9 mouse cellular contexts compared by ENCODE assay signal in genomic region chr5:29772651-29773330, GRCm38 (mm10). TPM values are rescaled to one million over a fixed set of nuclear protein-coding genes. Genes with fewer than 3 reads are reported as not detected.
DNase-seq lines count a peak whose midpoint lies in the region; ATAC-seq and TF ChIP-seq lines count a peak whose summit lies in the region.
"Had no signal": no experiment of that assay in that cellular context is flagged by ENCODE, and none has a peak within 500 bp of the region (broad histone marks: within the 10 kb centered on the region; RNA-seq: fewer than 3 reads in every experiment).

No protein-coding gene starts in this region.

- no peak overlapping the region for H3K4me2 ChIP-seq in kidney, embryonic 16.5 days (replicated peaks; ENCODE audit: low read depth, low read length)
- no peak overlapping the region for H3K4me2 ChIP-seq in midbrain, embryonic 14.5 days (ENCODE audit: low read length)
- H3K4me2 ChIP-seq: limb, embryonic 12.5 days had no signal

- ATAC-seq in kidney, embryonic 16.5 days (ENCODE audit: low FRiP score, low TSS enrichment): peak; percentile 47; the same call in 1 of the 2 replicates
- ATAC-seq in megakaryocyte, adult 5-6 weeks (ENCODE audit: poor library complexity, severe bottlenecking): peak; percentile 38; the same call in 1 of the 2 replicates
- no peak for ATAC-seq in megakaryocyte-erythroid progenitor cell, adult 5-6 weeks (replicated peaks; ENCODE audit: low FRiP score, low TSS enrichment, poor library complexity, severe bottlenecking)
- ATAC-seq in midbrain, embryonic 14.5 days (ENCODE audit: low FRiP score, low TSS enrichment): no peak

- no peaks in the 10 kb centered on the region for H3K27me3 ChIP-seq in kidney, embryonic 16.5 days (ENCODE audit: insufficient read depth, low read length)
- no peaks in the 10 kb centered on the region for H3K27me3 ChIP-seq in midbrain, embryonic 14.5 days (ENCODE audit: control insufficient read depth, insufficient read depth, low read length)
- H3K27me3 ChIP-seq: limb, embryonic 12.5 days had no signal

- 46% methylated on average over 4 of the region's 4 CpGs for WGBS in kidney, embryonic 16.5 days
- WGBS in midbrain, embryonic 14.5 days: 89% methylated on average over 4 of the region's 4 CpGs

- H3K27ac ChIP-seq in kidney, embryonic 16.5 days (ENCODE audit: low read length): peak overlapping the region; percentile 25; the same call in 1 of the 2 replicates
- no peak overlapping the region for H3K27ac ChIP-seq in midbrain, embryonic 14.5 days (replicated peaks; ENCODE audit: low read depth, low read length)

- no peak for TF ChIP-seq POLR2A in brain, embryonic 14.5 days (IDR thresholded peaks at IDR 0.05; ENCODE audit: borderline replicate concordance, extremely low read depth, insufficient read depth, insufficient read length, poor library complexity, severe bottlenecking)

- no peak overlapping the region for H3K4me3 ChIP-seq in kidney, embryonic 16.5 days (ENCODE audit: low read length)
- H3K4me3 ChIP-seq in midbrain, embryonic 14.5 days (replicated peaks; ENCODE audit: low read depth, low read length): no peak overlapping the region
- H3K4me3 ChIP-seq: limb, embryonic 12.5 days had no signal

- no peak for TF ChIP-seq CTCF in brain, embryonic 14.5 days (IDR thresholded peaks at IDR 0.05; ENCODE audit: borderline replicate concordance, extremely low read depth, insufficient read depth, insufficient read length)

- H3K4me1 ChIP-seq in kidney, embryonic 16.5 days (ENCODE audit: insufficient read depth, low read length): peaks cover 22% of the 10 kb centered on the region
- no peaks in the 10 kb centered on the region for H3K4me1 ChIP-seq in midbrain, embryonic 14.5 days (ENCODE audit: control insufficient read depth, insufficient read depth, low read length)

- H3K36me3 ChIP-seq in kidney, embryonic 16.5 days (ENCODE audit: insufficient read depth, low read length): peaks cover 24% of the 10 kb centered on the region
- H3K36me3 ChIP-seq in midbrain, embryonic 14.5 days (ENCODE audit: control insufficient read depth, insufficient read depth, low read length): peaks cover 32% of the 10 kb centered on the region

- no peak overlapping the region for H3K9ac ChIP-seq in kidney, embryonic 16.5 days (replicated peaks; ENCODE audit: low read length)
- H3K9ac ChIP-seq in midbrain, embryonic 14.5 days (replicated peaks; ENCODE audit: low read length): no peak overlapping the region
- H3K9ac ChIP-seq: limb, embryonic 12.5 days had no signal

- H3K9me3 ChIP-seq in kidney, embryonic 16.5 days (ENCODE audit: low read length): no peaks in the 10 kb centered on the region
- H3K9me3 ChIP-seq in midbrain, embryonic 14.5 days (ENCODE audit: control insufficient read depth, low read length): no peaks in the 10 kb centered on the region
- H3K9me3 ChIP-seq: limb, embryonic 12.5 days had no signal

- DNase-seq in kidney, postnatal 25 days: no peak
- DNase-seq in brain, embryonic 14.5 days (ENCODE audit: low read depth): peak; percentile 65
- peak; percentile 63 to 65 for DNase-seq in cerebellum, postnatal 36 days
- DNase-seq in midbrain, embryonic 14.5 days: no peak

RNA-seq across cellular contexts. Expression of gene Gm5129, which starts 37.1 kb away (rescaled TPM):
- not detected in 2 replicates for polyA plus RNA-seq in kidney, embryonic 16.5 days (2015; fragmentation: Nextera tagmentation; extraction: Ambion mirVana)
- polyA plus RNA-seq in brain, embryonic 14.5 days (2012; rRNA removed): 0.93 TPM in 1 of 2 replicates, not detected in the other
- total RNA-seq in megakaryocyte, adult 5-6 weeks (2015): 6.0 and 6.2 TPM in 2 replicates
- total RNA-seq in megakaryocyte, adult 5-6 weeks (2017): 4.4 TPM in 1 of 2 replicates, not detected in the other
- total RNA-seq in megakaryocyte-erythroid progenitor cell, adult 5-6 weeks (2014; fragmentation: Nextera tagmentation): not detected in 2 replicates
- total RNA-seq in megakaryocyte-erythroid progenitor cell, adult 5-6 weeks (2017): 18.6 TPM in 1 of 2 replicates, not detected in the other
- not detected in 2 replicates for polyA plus RNA-seq in midbrain, embryonic 14.5 days (2014; fragmentation: Nextera tagmentation; extraction: Ambion mirVana)
- total RNA-seq: hematopoietic stem cell, adult 5-6 weeks had no signal
- polyA plus RNA-seq: limb, embryonic 12.5 days had no signal

RNA-seq across cellular contexts. Expression of gene Dnajb6, which starts 37.3 kb away (rescaled TPM):
- 125 and 132 TPM in 2 replicates for polyA plus RNA-seq in kidney, embryonic 16.5 days (2015; fragmentation: Nextera tagmentation; extraction: Ambion mirVana)
- 183 and 201 TPM in 2 replicates for polyA plus RNA-seq in brain, embryonic 14.5 days (2012; rRNA removed)
- total RNA-seq in megakaryocyte, adult 5-6 weeks (2015): 141 and 161 TPM in 2 replicates
- 157 and 169 TPM in 2 replicates for total RNA-seq in megakaryocyte, adult 5-6 weeks (2017)
- 97.2 and 115 TPM in 2 replicates for total RNA-seq in megakaryocyte-erythroid progenitor cell, adult 5-6 weeks (2014; fragmentation: Nextera tagmentation)
- 142 and 171 TPM in 2 replicates for total RNA-seq in megakaryocyte-erythroid progenitor cell, adult 5-6 weeks (2017)
- polyA plus RNA-seq in midbrain, embryonic 14.5 days (2014; fragmentation: Nextera tagmentation; extraction: Ambion mirVana): 353 and 354 TPM in 2 replicates

Comparison
In these comparisons a context has a peak if more than half of its experiments do, and no peak if none do; other contexts are left out.
1. ATAC-seq: peak in kidney, embryonic 16.5 days (single experiment) and megakaryocyte, adult 5-6 weeks (single experiment); none in megakaryocyte-erythroid progenitor cell, adult 5-6 weeks (single experiment) and midbrain, embryonic 14.5 days (single experiment).
2. DNase-seq: peak in brain, embryonic 14.5 days (single experiment) and cerebellum, postnatal 36 days (2 of 2); none in kidney, postnatal 25 days (0 of 2) and midbrain, embryonic 14.5 days (single experiment).